Mouse (Mus musculus): ENCODE measurements around the gene Spata9. TPM values are rescaled to one million over a fixed set of nuclear protein-coding genes. Genes with fewer than 3 reads are reported as not detected.
"Not testable (repeated sequence)": the region's sequence is repeated elsewhere in the genome, so short reads cannot be mapped to it uniquely, and the experiment has no call there.

The Spata9 gene
- polyA plus RNA-seq (2012; rRNA removed), result not detected in 2 replicates

- 89% methylated on average over 1 of the region's 1 CpGs for WGBS
- no peak for TF ChIP-seq POLR2A (IDR thresholded peaks at IDR 0.05; ENCODE audit: control insufficient read depth, extremely low read depth, insufficient read depth, low read length, poor library complexity)
- no peak for TF ChIP-seq CTCF (IDR thresholded peaks at IDR 0.05; ENCODE audit: borderline replicate concordance, control insufficient read depth, extremely low read depth, insufficient read depth, low read length, poor library complexity)
- Histone ChIP-seq H3K27me3 (ENCODE audit: control insufficient read depth, insufficient read depth, low read length) (no peaks in the 10 kb centered on the region), H3K4me1 (replicated peaks; ENCODE audit: control insufficient read depth, insufficient read depth, low read length) (no peaks in the 10 kb centered on the region), H3K36me3 (ENCODE audit: control insufficient read depth, insufficient read depth, low read length) (no peaks in the 10 kb centered on the region), H3K27ac (ENCODE audit: control insufficient read depth, insufficient read depth, low read length) (no peak within 1 kb of the TSS), H3K4me3 (ENCODE audit: control insufficient read depth, insufficient read depth, low read length) (no peak within 1 kb of the TSS)
- DNase-seq, result no peak
These were observed at the start of gene Spata9 for GRCm38 (mm10) chr13:75966850-75967249. Gene Spata9, plus strand, starts transcription at chr13:75967150.

GRCm38 (mm10) chr13:75927951-75928350 lies 39.0 kb upstream of the Spata9 start:
- H3K4me3 ChIP-seq (ENCODE audit: control insufficient read depth, insufficient read depth, low read length), result no peak overlapping the region
- H3K27ac ChIP-seq (ENCODE audit: control insufficient read depth, insufficient read depth, low read length), result no peak overlapping the region
- no peaks in the 10 kb centered on the region for H3K27me3 ChIP-seq (ENCODE audit: control insufficient read depth, insufficient read depth, low read length)
- no peak for DNase-seq
- TF ChIP-seq POLR2A (IDR thresholded peaks at IDR 0.05; ENCODE audit: control insufficient read depth, extremely low read depth, insufficient read depth, low read length, poor library complexity) (no peak), CTCF (IDR thresholded peaks at IDR 0.05; ENCODE audit: borderline replicate concordance, control insufficient read depth, extremely low read depth, insufficient read depth, low read length, poor library complexity) (no peak)
- H3K4me1 ChIP-seq (replicated peaks; ENCODE audit: control insufficient read depth, insufficient read depth, low read length), result peaks cover 2% of the 10 kb centered on the region; the same call in 1 of the 2 replicates
- H3K36me3 ChIP-seq (ENCODE audit: control insufficient read depth, insufficient read depth, low read length), result no peaks in the 10 kb centered on the region

- not testable (repeated sequence) for DNase-seq; H3K4me1 ChIP-seq (replicated peaks; ENCODE audit: control insufficient read depth, insufficient read depth, low read length); H3K4me3 ChIP-seq (ENCODE audit: control insufficient read depth, insufficient read depth, low read length); H3K27me3 ChIP-seq (ENCODE audit: control insufficient read depth, insufficient read depth, low read length); H3K27ac ChIP-seq (ENCODE audit: control insufficient read depth, insufficient read depth, low read length); H3K36me3 ChIP-seq (ENCODE audit: control insufficient read depth, insufficient read depth, low read length)
- WGBS, result 93% methylated on average over 5 of the region's 5 CpGs
These were observed 37.9 kb upstream of the Spata9 start for GRCm38 (mm10) chr13:75929071-75929470.

- 96% methylated on average over 20 of the region's 20 CpGs for WGBS
These were observed 36.9 kb upstream of the Spata9 start for GRCm38 (mm10) chr13:75930023-75930422.

GRCm38 (mm10) chr13:75930660-75931059 lies 36.3 kb upstream of the Spata9 start:
- Histone ChIP-seq H3K4me3 (ENCODE audit: control insufficient read depth, insufficient read depth, low read length) (no peak overlapping the region), H3K36me3 (ENCODE audit: control insufficient read depth, insufficient read depth, low read length) (no peaks in the 10 kb centered on the region), H3K4me1 (replicated peaks; ENCODE audit: control insufficient read depth, insufficient read depth, low read length) (peaks cover 2% of the 10 kb centered on the region; the same call in 1 of the 2 replicates), H3K27ac (ENCODE audit: control insufficient read depth, insufficient read depth, low read length) (no peak overlapping the region), H3K27me3 (ENCODE audit: control insufficient read depth, insufficient read depth, low read length) (no peaks in the 10 kb centered on the region)
- no peak for DNase-seq
- no peak for TF ChIP-seq POLR2A (IDR thresholded peaks at IDR 0.05; ENCODE audit: control insufficient read depth, extremely low read depth, insufficient read depth, low read length, poor library complexity)
- no peak for TF ChIP-seq CTCF (IDR thresholded peaks at IDR 0.05; ENCODE audit: borderline replicate concordance, control insufficient read depth, extremely low read depth, insufficient read depth, low read length, poor library complexity)
- 50% methylated on average over 2 of the region's 2 CpGs for WGBS

More at GRCm38 (mm10) chr13:75930023-75930422, 36.9 kb upstream of the Spata9 start:
- H3K27me3 ChIP-seq (ENCODE audit: control insufficient read depth, insufficient read depth, low read length), result no peaks in the 10 kb centered on the region
- TF ChIP-seq POLR2A (IDR thresholded peaks at IDR 0.05; ENCODE audit: control insufficient read depth, extremely low read depth, insufficient read depth, low read length, poor library complexity) (no peak), CTCF (IDR thresholded peaks at IDR 0.05; ENCODE audit: borderline replicate concordance, control insufficient read depth, extremely low read depth, insufficient read depth, low read length, poor library complexity) (no peak)
- no peak overlapping the region for H3K4me3 ChIP-seq (ENCODE audit: control insufficient read depth, insufficient read depth, low read length)
- DNase-seq, result no peak
- H3K36me3 ChIP-seq (ENCODE audit: control insufficient read depth, insufficient read depth, low read length), result no peaks in the 10 kb centered on the region
- H3K4me1 ChIP-seq (replicated peaks; ENCODE audit: control insufficient read depth, insufficient read depth, low read length), result peaks cover 2% of the 10 kb centered on the region; the same call in 1 of the 2 replicates
- H3K27ac ChIP-seq (ENCODE audit: control insufficient read depth, insufficient read depth, low read length), result no peak overlapping the region

GRCm38 (mm10) chr13:75931073-75931472 lies 35.9 kb upstream of the Spata9 start:
- no peak for DNase-seq
- no peak for TF ChIP-seq CTCF (IDR thresholded peaks at IDR 0.05; ENCODE audit: borderline replicate concordance, control insufficient read depth, extremely low read depth, insufficient read depth, low read length, poor library complexity)
- TF ChIP-seq POLR2A (IDR thresholded peaks at IDR 0.05; ENCODE audit: control insufficient read depth, extremely low read depth, insufficient read depth, low read length, poor library complexity), result no peak
- Histone ChIP-seq H3K4me1 (replicated peaks; ENCODE audit: control insufficient read depth, insufficient read depth, low read length) (peaks cover 2% of the 10 kb centered on the region; the same call in 1 of the 2 replicates), H3K27ac (ENCODE audit: control insufficient read depth, insufficient read depth, low read length) (no peak overlapping the region), H3K36me3 (ENCODE audit: control insufficient read depth, insufficient read depth, low read length) (no peaks in the 10 kb centered on the region), H3K27me3 (ENCODE audit: control insufficient read depth, insufficient read depth, low read length) (no peaks in the 10 kb centered on the region), H3K4me3 (ENCODE audit: control insufficient read depth, insufficient read depth, low read length) (no peak overlapping the region)
- 2% methylated on average over 5 of the region's 5 CpGs for WGBS

GRCm38 (mm10) chr13:75933287-75933686 lies 33.7 kb upstream of the Spata9 start:
- no peak overlapping the region for H3K4me3 ChIP-seq (ENCODE audit: control insufficient read depth, insufficient read depth, low read length)
- no peaks in the 10 kb centered on the region for H3K27me3 ChIP-seq (ENCODE audit: control insufficient read depth, insufficient read depth, low read length)
- H3K36me3 ChIP-seq (ENCODE audit: control insufficient read depth, insufficient read depth, low read length), result no peaks in the 10 kb centered on the region
- DNase-seq, result no peak
- H3K4me1 ChIP-seq (replicated peaks; ENCODE audit: control insufficient read depth, insufficient read depth, low read length), result peaks cover 2% of the 10 kb centered on the region; the same call in 1 of the 2 replicates
- 100% methylated on average over 1 of the region's 1 CpGs for WGBS
- TF ChIP-seq POLR2A (IDR thresholded peaks at IDR 0.05; ENCODE audit: control insufficient read depth, extremely low read depth, insufficient read depth, low read length, poor library complexity), result no peak
- TF ChIP-seq CTCF (IDR thresholded peaks at IDR 0.05; ENCODE audit: borderline replicate concordance, control insufficient read depth, extremely low read depth, insufficient read depth, low read length, poor library complexity), result no peak
- H3K27ac ChIP-seq (ENCODE audit: control insufficient read depth, insufficient read depth, low read length), result no peak overlapping the region

Measured in thymus, adult 2 months (tissue).